Mouse (Mus musculus) intestine, embryonic 14.5 days (tissue): ENCODE results near the gene Pmch. TPM values are rescaled to one million over a fixed set of nuclear protein-coding genes. Genes with fewer than 3 reads are reported as not detected.

Experiments used
- ATAC-seq: fragments of 200-750 bp; cut with Nextera tagmentation; replicated peaks from 2 replicates; pipeline ENCODE4 v1.8.0; 2017; ENCODE audit warnings: low read depth, moderate number of reproducible peaks, moderate TSS enrichment, moderate library complexity; ENCODE audit not compliant: low FRiP score, low TSS enrichment
- DNase-seq: peaks from one replicate; pipeline ENCODE4 v3.0.0-alpha.2; 2018; ENCODE audit warnings: low spot score
- H3K27ac ChIP-seq: fragments of 300-500 bp; sonication (generic); 2 replicates; pipeline ENCODE4 v1.5.1; 2014; ENCODE audit warnings: low read depth, mild to moderate bottlenecking, control low read depth
- H3K27me3 ChIP-seq: fragments of 300-500 bp; sonication (generic); replicated peaks from 2 replicates; pipeline ENCODE4 v1.6.1; 2014; ENCODE audit warnings: low read length, control low read depth; ENCODE audit not compliant: control insufficient read depth, insufficient read depth
- H3K36me3 ChIP-seq: fragments of 300-500 bp; sonication (generic); 2 replicates; pipeline ENCODE4 v1.6.1; 2014; ENCODE audit warnings: low read length, control low read depth; ENCODE audit not compliant: control insufficient read depth, insufficient read depth
- H3K4me1 ChIP-seq: fragments of 300-500 bp; sonication (generic); replicated peaks from 2 replicates; pipeline ENCODE4 v1.6.1; 2014; ENCODE audit warnings: low read length, control low read depth, mixed read lengths; ENCODE audit not compliant: control insufficient read depth, insufficient read depth
- H3K4me2 ChIP-seq: fragments of 300-500 bp; sonication (generic); 2 replicates; pipeline ENCODE4 v1.6.1; 2014; ENCODE audit warnings: low read length
- H3K4me3 ChIP-seq: fragments of 300-500 bp; sonication (generic); 2 replicates; pipeline ENCODE4 v1.5.1; 2014; ENCODE audit warnings: low read depth, low read length, control low read depth, mixed read lengths
- H3K9ac ChIP-seq: fragments of 300-500 bp; sonication (generic); 2 replicates; pipeline ENCODE4 v1.6.1; 2014; ENCODE audit warnings: mild to moderate bottlenecking, low read length
- H3K9me3 ChIP-seq: fragments of 300-500 bp; sonication (generic); 2 replicates; pipeline ENCODE4 v1.6.1; 2016; ENCODE audit warnings: low read length, control low read depth; ENCODE audit not compliant: control insufficient read depth
- WGBS: fragments of 180-500 bp; shearing (Covaris S2); extraction: QIAGEN DNeasy Blood & Tissue Kit; methylation state at CpG from one replicate; pipeline ENCODE4 v1.1.7; 2014; 5-methylcytosine and 5-hydroxymethylcytosine counted together
- polyA plus RNA-seq: library from polyadenylated mRNA; unstranded; fragments of >200 nt; fragmentation: Nextera tagmentation; extraction: Ambion mirVana; gene quantifications from 2 replicates; pipeline ENCODE4 v1.2.1, GENCODE M21; 2014

The Pmch gene
- polyA plus RNA-seq, result 0.27 and 0.46 TPM in 2 replicates

- 70% methylated on average over 5 of the region's 5 CpGs for WGBS
- H3K9me3 ChIP-seq, result no peaks in the 10 kb centered on the region
- no peak for ATAC-seq
Measured at GRCm38 (mm10) chr10:88090772-88091171, at the start of gene Pmch. TSS of gene Pmch (plus strand) at chr10:88091072.

GRCm38 (mm10) chr10:88044297-88044696 lies 46.6 kb upstream of the Pmch start:
- H3K9ac ChIP-seq, result no peak overlapping the region
- no peaks in the 10 kb centered on the region for H3K9me3 ChIP-seq
- H3K36me3 ChIP-seq, result no peaks in the 10 kb centered on the region
- no peak overlapping the region for H3K4me3 ChIP-seq
- ATAC-seq, result no peak
- 69% methylated on average over 4 of the region's 4 CpGs for WGBS
- no peak overlapping the region for H3K27ac ChIP-seq
- no peaks in the 10 kb centered on the region for H3K27me3 ChIP-seq
- no peak overlapping the region for H3K4me2 ChIP-seq
- DNase-seq, result no peak
- H3K4me1 ChIP-seq, result peaks cover 4% of the 10 kb centered on the region; the same call in 1 of the 2 replicates

More at GRCm38 (mm10) chr10:88090772-88091171, at the start of gene Pmch:
- peaks cover 16% of the 10 kb centered on the region for H3K36me3 ChIP-seq
- H3K4me1 ChIP-seq, result no peaks in the 10 kb centered on the region
- DNase-seq, result no peak
- no peak within 1 kb of the TSS for H3K4me3 ChIP-seq
- H3K4me2 ChIP-seq, result no peak within 1 kb of the TSS
- H3K9ac ChIP-seq, result no peak within 1 kb of the TSS
- no peak within 1 kb of the TSS for H3K27ac ChIP-seq
- H3K27me3 ChIP-seq, result no peaks in the 10 kb centered on the region

- no peaks in the 10 kb centered on the region for H3K36me3 ChIP-seq
- H3K9me3 ChIP-seq, result no peaks in the 10 kb centered on the region
- H3K4me3 ChIP-seq, result no peak overlapping the region
- H3K9ac ChIP-seq, result no peak overlapping the region
- H3K27me3 ChIP-seq, result no peaks in the 10 kb centered on the region
- DNase-seq (no peak), ATAC-seq (no peak)
- no peak overlapping the region for H3K4me2 ChIP-seq
- H3K4me1 ChIP-seq, result peaks cover 4% of the 10 kb centered on the region; the same call in 1 of the 2 replicates
- WGBS, result 53% methylated on average over 11 of the region's 11 CpGs
- no peak overlapping the region for H3K27ac ChIP-seq
Measured at GRCm38 (mm10) chr10:88046098-88046771, 44.6 kb upstream of the Pmch start.

- H3K36me3 ChIP-seq, result no peaks in the 10 kb centered on the region
- ATAC-seq (no peak), DNase-seq (no peak)
- WGBS, result 72% methylated on average over 14 of the region's 14 CpGs
- H3K27me3 ChIP-seq, result no peaks in the 10 kb centered on the region
- no peaks in the 10 kb centered on the region; the same call in 1 of the 2 replicates for H3K4me1 ChIP-seq
- no peak overlapping the region for H3K4me3 ChIP-seq
- no peak overlapping the region for H3K4me2 ChIP-seq
- H3K9me3 ChIP-seq, result no peaks in the 10 kb centered on the region
- H3K27ac ChIP-seq, result no peak overlapping the region
- H3K9ac ChIP-seq, result no peak overlapping the region
Measured at GRCm38 (mm10) chr10:88054233-88054985, 36.5 kb upstream of the Pmch start.

GRCm38 (mm10) chr10:88056950-88057649 lies 33.8 kb upstream of the Pmch start:
- 40% methylated on average over 14 of the region's 14 CpGs for WGBS

GRCm38 (mm10) chr10:88063436-88063835 lies 27.4 kb upstream of the Pmch start:
- Histone ChIP-seq H3K4me3 (no peak overlapping the region), H3K27me3 (no peaks in the 10 kb centered on the region), H3K9me3 (no peaks in the 10 kb centered on the region), H3K36me3 (no peaks in the 10 kb centered on the region), H3K9ac (no peak overlapping the region), H3K27ac (no peak overlapping the region), H3K4me1 (no peaks in the 10 kb centered on the region), H3K4me2 (no peak overlapping the region)
- DNase-seq (no peak), ATAC-seq (no peak)
- 85% methylated on average over 4 of the region's 4 CpGs for WGBS

More at GRCm38 (mm10) chr10:88056950-88057649, 33.8 kb upstream of the Pmch start:
- no peaks in the 10 kb centered on the region for H3K27me3 ChIP-seq
- no peaks in the 10 kb centered on the region; the same call in 1 of the 2 replicates for H3K4me1 ChIP-seq
- H3K4me3 ChIP-seq, result no peak overlapping the region
- no peak overlapping the region for H3K27ac ChIP-seq
- no peaks in the 10 kb centered on the region for H3K36me3 ChIP-seq
- H3K9ac ChIP-seq, result no peak overlapping the region
- DNase-seq, result no peak
- no peak overlapping the region for H3K4me2 ChIP-seq
- H3K9me3 ChIP-seq, result no peaks in the 10 kb centered on the region
- ATAC-seq, result no peak

- 71% methylated on average over 2 of the region's 2 CpGs for WGBS
- no peaks in the 10 kb centered on the region for H3K36me3 ChIP-seq
Measured at GRCm38 (mm10) chr10:88064872-88065271, 26.0 kb upstream of the Pmch start.

GRCm38 (mm10) chr10:88067377-88067776 lies 23.5 kb upstream of the Pmch start:
- Histone ChIP-seq H3K36me3 (no peaks in the 10 kb centered on the region), H3K27ac (no peak overlapping the region), H3K4me3 (no peak overlapping the region), H3K27me3 (no peaks in the 10 kb centered on the region), H3K4me1 (no peaks in the 10 kb centered on the region), H3K4me2 (no peak overlapping the region), H3K9ac (no peak overlapping the region), H3K9me3 (no peaks in the 10 kb centered on the region)
- WGBS, result 77% methylated on average over 3 of the region's 3 CpGs
- ATAC-seq (no peak), DNase-seq (no peak)

More at GRCm38 (mm10) chr10:88064872-88065271, 26.0 kb upstream of the Pmch start:
- ATAC-seq (no peak), DNase-seq (no peak)
- no peak overlapping the region for H3K27ac ChIP-seq
- H3K9ac ChIP-seq, result no peak overlapping the region
- H3K4me3 ChIP-seq, result no peak overlapping the region
- no peaks in the 10 kb centered on the region for H3K9me3 ChIP-seq
- no peak overlapping the region for H3K4me2 ChIP-seq
- no peaks in the 10 kb centered on the region for H3K27me3 ChIP-seq
- H3K4me1 ChIP-seq, result no peaks in the 10 kb centered on the region
